ENCODE assay signal across 9 mouse cellular contexts in the genomic region with DNA sequence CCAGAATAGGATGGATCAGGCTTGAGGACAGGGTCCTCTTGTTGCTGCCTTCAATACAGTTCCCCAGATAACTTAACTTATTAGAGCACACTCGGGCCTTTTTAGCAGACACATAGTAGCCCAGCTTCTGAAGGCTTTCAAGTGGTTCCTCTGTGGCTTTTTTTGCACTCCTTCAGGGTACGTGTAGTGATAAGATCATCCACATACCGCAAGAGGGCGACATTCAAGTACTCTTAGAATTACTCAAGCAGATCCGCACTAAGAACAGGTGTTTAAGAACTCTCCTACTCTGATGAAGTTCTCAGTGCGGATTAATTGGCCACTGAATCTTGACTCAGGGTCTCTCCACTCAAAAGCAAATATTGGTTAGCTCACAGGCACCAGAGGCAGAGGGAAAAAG. TPM values are rescaled to one million over a fixed set of nuclear protein-coding genes. Genes with fewer than 3 reads are reported as not detected.
DNase-seq lines count a peak whose midpoint lies in the region; ATAC-seq and TF ChIP-seq lines count a peak whose summit lies in the region.
"Had no signal": no experiment of that assay in that cellular context is flagged by ENCODE, and none has a peak within 500 bp of the region (broad histone marks: within the 10 kb centered on the region; RNA-seq: fewer than 3 reads in every experiment).

No protein-coding gene starts in this region.

- H3K4me3 ChIP-seq in heart, embryonic 10.5 days = no peak overlapping the region
- H3K4me3 ChIP-seq in embryonic facial prominence, embryonic 14.5 days (ENCODE audit: low read depth, low read length) = no peak overlapping the region
- no peak overlapping the region for H3K4me3 ChIP-seq in small intestine, adult 2 months (ENCODE audit: low read depth, low read length)
- no peak overlapping the region for H3K4me3 ChIP-seq in forebrain, embryonic 16.5 days (replicated peaks; ENCODE audit: low read length)
- H3K4me3 ChIP-seq: limb, embryonic 13.5 days had no signal

- TF ChIP-seq CTCF in small intestine, adult 2 months (IDR thresholded peaks at IDR 0.05; ENCODE audit: extremely low read depth, insufficient read length, insufficient replicate concordance, low read depth, low read length) = no peak

- 45% methylated on average over 6 of the region's 6 CpGs for WGBS in heart, embryonic 10.5 days
- 46% methylated on average over 6 of the region's 6 CpGs for WGBS in embryonic facial prominence, embryonic 14.5 days
- WGBS in small intestine, adult 2 months = 19% methylated on average over 6 of the region's 6 CpGs
- WGBS in forebrain, embryonic 16.5 days = 65% methylated on average over 6 of the region's 6 CpGs

- H3K9ac ChIP-seq in embryonic facial prominence, embryonic 14.5 days (ENCODE audit: low read depth, low read length) = no peak overlapping the region
- H3K9ac ChIP-seq in forebrain, embryonic 16.5 days (replicated peaks; ENCODE audit: low read depth, low read length) = no peak overlapping the region
- H3K9ac ChIP-seq: limb, embryonic 13.5 days had no signal

- peak; percentile 3 to 28 for DNase-seq in heart, postnatal 10 days
- no peak for DNase-seq in heart, embryonic 10.5 days (ENCODE audit: low spot score)
- peak; percentile 10 to 41 for DNase-seq in CD8-positive naive resting alpha-beta T cell, adult 2 months (ENCODE audit: low read depth in 2 of 2, low spot score in 2 of 2)
- DNase-seq in embryonic facial prominence, embryonic 14.5 days (ENCODE audit: low spot score) = peak; percentile 17
- no peak for DNase-seq in ovary, postnatal 36 days (ENCODE audit: low spot score)
- no peak for DNase-seq in left cerebral cortex, postnatal 36 days (ENCODE audit: low spot score in 2 of 2)

- no peak overlapping the region for H3K27ac ChIP-seq in heart, embryonic 10.5 days
- H3K27ac ChIP-seq in embryonic facial prominence, embryonic 14.5 days (replicated peaks; ENCODE audit: low read depth, low read length) = no peak overlapping the region
- peak overlapping the region; percentile 18; the same call in 1 of the 2 replicates for H3K27ac ChIP-seq in small intestine, adult 2 months (ENCODE audit: insufficient read depth, low read depth, low read length)
- H3K27ac ChIP-seq in forebrain, embryonic 16.5 days (ENCODE audit: low read length) = no peak overlapping the region
- H3K27ac ChIP-seq: limb, embryonic 13.5 days had no signal

- no peaks in the 10 kb centered on the region for H3K9me3 ChIP-seq in heart, embryonic 10.5 days
- H3K9me3 ChIP-seq in embryonic facial prominence, embryonic 14.5 days (ENCODE audit: control insufficient read depth, low read length) = no peaks in the 10 kb centered on the region
- H3K9me3 ChIP-seq in forebrain, embryonic 16.5 days (ENCODE audit: control insufficient read depth, low read length) = no peaks in the 10 kb centered on the region
- H3K9me3 ChIP-seq: limb, embryonic 13.5 days had no signal

- H3K4me1 ChIP-seq in heart, embryonic 10.5 days = 0 out of 2 replicates have a peak, but pooled peaks cover 1% of the 10 kb centered on the region
- no peaks in the 10 kb centered on the region for H3K4me1 ChIP-seq in embryonic facial prominence, embryonic 14.5 days (ENCODE audit: control insufficient read depth, insufficient read depth, low read length)
- peaks cover 35% of the 10 kb centered on the region for H3K4me1 ChIP-seq in small intestine, adult 2 months (ENCODE audit: control insufficient read depth, insufficient read depth, insufficient read length, low read length)
- no peaks in the 10 kb centered on the region for H3K4me1 ChIP-seq in forebrain, embryonic 16.5 days (replicated peaks; ENCODE audit: control insufficient read depth, insufficient read depth, low read length)

- no peak overlapping the region for H3K4me2 ChIP-seq in embryonic facial prominence, embryonic 14.5 days (ENCODE audit: low read depth, low read length)
- H3K4me2 ChIP-seq in forebrain, embryonic 16.5 days (ENCODE audit: low read length) = no peak overlapping the region
- H3K4me2 ChIP-seq: limb, embryonic 13.5 days had no signal

- no peaks in the 10 kb centered on the region for H3K36me3 ChIP-seq in heart, embryonic 10.5 days
- no peaks in the 10 kb centered on the region for H3K36me3 ChIP-seq in embryonic facial prominence, embryonic 14.5 days (ENCODE audit: control insufficient read depth, insufficient read depth, low read length)
- peaks cover 85% of the 10 kb centered on the region for H3K36me3 ChIP-seq in small intestine, adult 2 months (ENCODE audit: control insufficient read depth, insufficient read depth, low read length)
- H3K36me3 ChIP-seq in forebrain, embryonic 16.5 days (ENCODE audit: control insufficient read depth, insufficient read depth) = no peaks in the 10 kb centered on the region
- H3K36me3 ChIP-seq: limb, embryonic 13.5 days had no signal

- H3K27me3 ChIP-seq in heart, embryonic 10.5 days (ENCODE audit: insufficient read depth, poor library complexity, severe bottlenecking) = no peaks in the 10 kb centered on the region
- H3K27me3 ChIP-seq in embryonic facial prominence, embryonic 14.5 days (replicated peaks; ENCODE audit: control insufficient read depth, insufficient read depth, low read length) = no peaks in the 10 kb centered on the region
- no peaks in the 10 kb centered on the region for H3K27me3 ChIP-seq in small intestine, adult 2 months (ENCODE audit: control insufficient read depth, insufficient read depth, low read length)
- no peaks in the 10 kb centered on the region for H3K27me3 ChIP-seq in forebrain, embryonic 16.5 days (replicated peaks; ENCODE audit: control insufficient read depth, insufficient read depth, low read length)
- H3K27me3 ChIP-seq: limb, embryonic 13.5 days had no signal

- ATAC-seq in embryonic facial prominence, embryonic 14.5 days (ENCODE audit: low read depth) = no peak
- ATAC-seq in forebrain, embryonic 16.5 days = no peak

- intact Hi-C loops in heart, postnatal 10 days (cut with DNase I) = no loop called here
- intact Hi-C loops in left cerebral cortex, postnatal 36 days (cut with DNase I) = no loop called here

- no peak for TF ChIP-seq POLR2A in small intestine, adult 2 months (IDR thresholded peaks at IDR 0.05; ENCODE audit: low read depth, low read length)

RNA-seq across cellular contexts. Expression of a gene that starts 11.8 kb away (rescaled TPM):
- not detected for total RNA-seq in heart, postnatal 10 days (2021)
- polyA plus RNA-seq in heart, embryonic 10.5 days (2016; fragmentation: Nextera tagmentation; extraction: Ambion mirVana) = not detected in 2 replicates
- polyA plus RNA-seq in embryonic facial prominence, embryonic 14.5 days (2014; fragmentation: Nextera tagmentation; extraction: Ambion mirVana) = not detected in 2 replicates
- polyA plus RNA-seq in small intestine, adult 2 months (2012; rRNA removed) = 747 and 1,110 TPM in 2 replicates
- not detected in 2 replicates for polyA plus RNA-seq in forebrain, embryonic 16.5 days (2015; fragmentation: Nextera tagmentation; extraction: Ambion mirVana)
- total RNA-seq in left cerebral cortex, postnatal 36 days (2021) = not detected
- polyA plus RNA-seq: limb, embryonic 13.5 days had no signal

RNA-seq across cellular contexts. Expression of a gene that starts 27.2 kb away (rescaled TPM):
- under 1 TPM; 0.47 to 0.86 TPM for total RNA-seq in heart, postnatal 10 days (2021)
- 2.7 and 2.8 TPM in 2 replicates for polyA plus RNA-seq in heart, embryonic 10.5 days (2016; fragmentation: Nextera tagmentation; extraction: Ambion mirVana)
- not detected in 2 replicates for polyA plus RNA-seq in embryonic facial prominence, embryonic 14.5 days (2014; fragmentation: Nextera tagmentation; extraction: Ambion mirVana)
- polyA plus RNA-seq in small intestine, adult 2 months (2012; rRNA removed) = 10.4 and 10.7 TPM in 2 replicates
- not detected in 2 replicates for polyA plus RNA-seq in forebrain, embryonic 16.5 days (2015; fragmentation: Nextera tagmentation; extraction: Ambion mirVana)
- total RNA-seq in left cerebral cortex, postnatal 36 days (2021) = under 1 TPM in 1 of 2 experiments, not detected in 1; 0.93 TPM
- polyA plus RNA-seq: limb, embryonic 13.5 days had no signal

RNA-seq across cellular contexts. Expression of a gene that starts 37.6 kb away (rescaled TPM):
- total RNA-seq in heart, postnatal 10 days (2021) = under 1 TPM; 0.19 to 0.20 TPM
- 0.18 TPM in 1 of 2 replicates, not detected in the other for polyA plus RNA-seq in heart, embryonic 10.5 days (2016; fragmentation: Nextera tagmentation; extraction: Ambion mirVana)
- polyA plus RNA-seq in embryonic facial prominence, embryonic 14.5 days (2014; fragmentation: Nextera tagmentation; extraction: Ambion mirVana) = 0.13 and 0.22 TPM in 2 replicates
- 0.74 and 1.6 TPM in 2 replicates for polyA plus RNA-seq in small intestine, adult 2 months (2012; rRNA removed)
- polyA plus RNA-seq in forebrain, embryonic 16.5 days (2015; fragmentation: Nextera tagmentation; extraction: Ambion mirVana) = not detected in 2 replicates
- not detected for total RNA-seq in left cerebral cortex, postnatal 36 days (2021)
- polyA plus RNA-seq: limb, embryonic 13.5 days had no signal

RNA-seq across cellular contexts. Expression of a gene that starts 49.0 kb away (rescaled TPM):
- not detected for total RNA-seq in heart, postnatal 10 days (2021)
- not detected in 2 replicates for polyA plus RNA-seq in heart, embryonic 10.5 days (2016; fragmentation: Nextera tagmentation; extraction: Ambion mirVana)
- not detected in 2 replicates for polyA plus RNA-seq in embryonic facial prominence, embryonic 14.5 days (2014; fragmentation: Nextera tagmentation; extraction: Ambion mirVana)
- polyA plus RNA-seq in small intestine, adult 2 months (2012; rRNA removed) = not detected in 2 replicates
- polyA plus RNA-seq in forebrain, embryonic 16.5 days (2015; fragmentation: Nextera tagmentation; extraction: Ambion mirVana) = not detected in 2 replicates
- total RNA-seq in left cerebral cortex, postnatal 36 days (2021) = not detected
- polyA plus RNA-seq: limb, embryonic 13.5 days had no signal

Comparison
In these comparisons a context has a peak if more than half of its experiments do, and no peak if none do; other contexts are left out.
1. DNase-seq: peak in heart, postnatal 10 days (2 of 2), CD8-positive naive resting alpha-beta T cell, adult 2 months (2 of 2) and embryonic facial prominence, embryonic 14.5 days (single experiment); none in heart, embryonic 10.5 days (single experiment), ovary, postnatal 36 days (single experiment) and left cerebral cortex, postnatal 36 days (0 of 2).
2. RNA of a gene that starts 11.8 kb away (polyA plus RNA-seq): 747 to 1,110 TPM in small intestine, adult 2 months; not detected in heart, embryonic 10.5 days, not detected in embryonic facial prominence, embryonic 14.5 days and not detected in forebrain, embryonic 16.5 days; every median in the first group is over 100 times any median in the second.